Mouse (Mus musculus) central nervous system, embryonic 18 days (tissue): ENCODE data around the gene Vmn2r6. TPM values are rescaled to one million over a fixed set of nuclear protein-coding genes. Genes with fewer than 3 reads are reported as not detected.

Experiments used
- polyA plus RNA-seq: library from polyadenylated mRNA; depleted of rRNA; stranded (reverse); fragments of >200 nt; gene quantifications from 2 replicates; pipeline ENCODE4 v1.2.3, GENCODE M21; 2012; rRNA removed

The Vmn2r6 gene
- not detected in 2 replicates for polyA plus RNA-seq

DNA sequence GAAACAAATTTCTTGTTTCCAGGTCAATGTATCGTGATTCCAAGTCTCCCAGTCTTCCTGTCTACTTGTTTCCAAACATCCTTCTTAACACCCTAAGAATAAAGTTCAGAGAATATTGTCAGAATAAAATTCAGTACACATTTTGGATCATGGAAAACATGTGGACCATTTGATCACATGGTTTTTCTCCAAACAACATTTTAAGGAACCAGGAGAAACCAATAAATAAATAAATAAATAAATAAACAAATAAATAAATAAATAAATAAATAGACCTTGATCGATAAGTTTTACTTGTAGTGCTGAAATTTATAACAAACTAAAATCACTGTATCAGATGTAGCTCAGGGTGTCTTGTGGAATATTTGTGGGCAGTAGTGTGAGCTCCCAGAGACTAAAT is at the start of gene Vmn2r6:
Gene Vmn2r6, minus strand, starts transcription at position 101 of the 400 bp plus-strand sequence.

DNA sequence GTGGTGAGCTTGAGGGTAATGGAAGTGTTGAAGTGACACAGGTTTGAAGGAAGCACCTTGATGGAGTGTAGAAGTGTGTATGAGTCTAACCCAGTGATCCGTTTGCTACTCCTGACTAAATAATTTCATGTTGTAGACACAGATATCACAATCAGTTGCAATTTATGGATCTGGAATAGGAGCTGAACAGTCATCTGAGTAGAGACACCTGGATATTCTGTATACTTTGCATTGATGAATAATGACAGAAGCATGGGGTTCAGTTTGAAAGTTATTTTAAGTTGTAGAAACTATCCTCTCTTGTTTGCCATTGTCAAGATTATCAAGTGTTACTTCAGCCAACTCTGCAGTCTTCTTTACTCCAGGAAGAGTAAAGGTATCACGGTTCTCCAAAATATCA is 55.9 kb downstream of the Vmn2r6 start, which contains the start of gene Vmn2r5:
Gene Vmn2r5, minus strand, starts transcription at position 101 of the 400 bp plus-strand sequence.

Other genes with a start within 250 kb of the Vmn2r6 start
- gene Vmn2r4, start 150.5 kb downstream of the Vmn2r6 start, polyA plus RNA-seq = not detected in 2 replicates
- 0.01 TPM in 1 of 2 replicates, not detected in the other for gene Vmn2r5, start 56.0 kb downstream of the Vmn2r6 start, polyA plus RNA-seq